Mouse (Mus musculus): ENCODE measurements around the gene Nadsyn1. TPM values are rescaled to one million over a fixed set of nuclear protein-coding genes. Genes with fewer than 3 reads are reported as not detected.

The Nadsyn1 gene
- total and polyA plus RNA-seq, 3 experiments = 7.4 to 10.0 TPM; not detected in 1

DNA sequence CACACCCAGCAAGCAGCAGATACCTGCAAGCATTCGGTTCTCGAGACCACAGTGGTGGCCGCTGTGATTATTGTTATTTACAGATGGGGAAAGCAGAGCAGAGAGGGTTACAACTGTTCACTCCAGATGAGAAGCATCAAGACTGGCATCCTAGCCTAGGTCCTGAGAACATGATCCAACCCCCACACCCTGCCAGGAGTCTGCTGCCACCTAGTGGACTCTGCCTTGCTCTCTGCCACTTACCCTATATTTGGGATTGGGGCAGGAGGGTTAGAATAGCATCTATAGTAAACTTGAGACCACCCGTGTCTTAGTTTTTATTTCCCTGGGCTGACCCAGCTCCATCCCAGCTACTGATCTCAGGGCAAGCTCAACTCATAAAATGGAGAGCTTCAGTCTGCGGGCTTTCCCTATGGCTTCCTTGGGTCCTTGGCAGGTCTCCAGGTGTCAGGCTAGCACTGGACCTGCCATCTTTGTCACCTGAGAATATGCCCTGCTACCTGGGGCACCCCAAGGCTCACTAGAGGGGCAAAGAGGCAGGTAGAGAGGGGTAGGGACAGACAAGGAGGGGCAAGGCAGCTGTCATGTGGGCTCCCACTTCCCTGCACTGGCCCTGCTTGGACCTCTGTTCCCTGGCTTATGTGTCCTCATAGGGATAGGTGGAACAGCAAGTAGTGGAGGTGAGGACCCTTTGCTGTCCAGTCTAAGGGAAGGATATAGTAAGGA, 68.5 kb downstream of the Nadsyn1 start:
- H3K27me3 ChIP-seq (ENCODE audit: control insufficient read depth in 1 of 2, insufficient read depth in 2 of 2, low read length in 2 of 2) = no peaks in the 10 kb centered on the region
- H3K4me1 ChIP-seq (ENCODE audit: control insufficient read depth in 1 of 2, insufficient read depth in 2 of 2, low read length in 2 of 2) = peaks cover 2 to 24% of the 10 kb centered on the region in 2 experiments; a peak in 3 of 4 replicates

DNA sequence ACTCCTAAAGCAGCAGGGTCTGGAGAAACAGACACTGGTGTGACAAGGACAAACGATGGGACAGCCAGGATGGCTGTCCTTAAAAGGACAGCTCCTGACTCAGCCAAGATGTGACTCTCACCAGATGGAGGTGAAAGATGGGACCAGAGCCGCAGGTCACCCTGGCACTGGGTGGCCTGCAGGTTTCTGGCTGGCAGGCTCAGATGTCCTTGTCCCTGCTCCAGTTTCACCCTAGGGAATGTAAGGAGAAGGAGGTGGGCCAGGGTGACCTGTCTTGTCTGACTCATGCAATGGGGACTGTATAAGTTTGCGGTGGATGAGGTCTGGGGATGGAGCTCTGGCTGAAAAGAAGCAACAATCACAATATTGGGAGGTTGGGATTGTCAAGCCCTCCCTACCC, 70.0 kb downstream of the Nadsyn1 start:
- no peak overlapping the region for H3K9ac ChIP-seq (ENCODE audit: control insufficient read depth, low read depth, low read length, poor library complexity, severe bottlenecking)
- H3K36me3 ChIP-seq (ENCODE audit: control insufficient read depth in 1 of 2, insufficient read depth in 2 of 2, low read length in 2 of 2) = peaks cover 0 to 6% of the 10 kb centered on the region in 2 experiments; a peak in 2 of 4 replicates
- H3K27me3 ChIP-seq (ENCODE audit: control insufficient read depth in 1 of 2, insufficient read depth in 2 of 2, low read length in 2 of 2) = no peaks in the 10 kb centered on the region
- no peak overlapping the region for H3K4me3 ChIP-seq (ENCODE audit: control insufficient read depth in 1 of 2, insufficient read depth in 1 of 2, low read depth in 2 of 2, low read length in 2 of 2)
- no peaks in the 10 kb centered on the region for H3K9me3 ChIP-seq (replicated peaks; ENCODE audit: insufficient read depth, low read length)
- DNase-seq (ENCODE audit: low read depth, low spot score) = no peak
- no peak overlapping the region for H3K27ac ChIP-seq (ENCODE audit: control insufficient read depth, low read depth, low read length)
- H3K4me1 ChIP-seq (ENCODE audit: control insufficient read depth in 1 of 2, insufficient read depth in 2 of 2, low read length in 2 of 2) = peaks cover 2 to 13% of the 10 kb centered on the region in 2 experiments; a peak in 3 of 4 replicates
- no peak for TF ChIP-seq HCFC1 (IDR thresholded peaks at IDR 0.05; ENCODE audit: low read depth, low read length)
- H3K79me2 ChIP-seq (ENCODE audit: control insufficient read depth, insufficient read depth, low read length, poor library complexity) = no peaks in the 10 kb centered on the region; the same call in 1 of the 2 replicates

More for the DNA sequence above, 68.5 kb downstream of the Nadsyn1 start:
- Histone ChIP-seq H3K27ac (ENCODE audit: control insufficient read depth, low read depth, low read length) (no peak overlapping the region), H3K4me3 (ENCODE audit: control insufficient read depth in 1 of 2, insufficient read depth in 1 of 2, low read depth in 2 of 2, low read length in 2 of 2) (no peak overlapping the region), H3K9me3 (replicated peaks; ENCODE audit: insufficient read depth, low read length) (no peaks in the 10 kb centered on the region), H3K36me3 (ENCODE audit: control insufficient read depth in 1 of 2, insufficient read depth in 2 of 2, low read length in 2 of 2) (peaks cover 0 to 12% of the 10 kb centered on the region in 2 experiments; a peak in 2 of 4 replicates), H3K9ac (ENCODE audit: control insufficient read depth, low read depth, low read length, poor library complexity, severe bottlenecking) (no peak overlapping the region), H3K79me2 (ENCODE audit: control insufficient read depth, insufficient read depth, low read length, poor library complexity) (no peaks in the 10 kb centered on the region; the same call in 1 of the 2 replicates)
- peak; percentile 72 for DNase-seq (ENCODE audit: low read depth, low spot score)
- TF ChIP-seq SMC3 (IDR thresholded peaks at IDR 0.05; ENCODE audit: low read depth, low read length) (peak; percentile 73), ZNF384 (IDR thresholded peaks at IDR 0.05; ENCODE audit: low read depth, low read length) (no peak), ZC3H11A (IDR thresholded peaks at IDR 0.05; ENCODE audit: low read depth, low read length) (peak; percentile 25; the same call in 1 of the 2 replicates), RAD21 (IDR thresholded peaks at IDR 0.05; ENCODE audit: low read depth, low read length) (peak; percentile 62), BHLHE40 (IDR thresholded peaks at IDR 0.05; ENCODE audit: borderline replicate concordance, low read depth, low read length) (0 out of 2 replicates have a peak, but pooled peaks have one; percentile 18), MAZ (IDR thresholded peaks at IDR 0.05; ENCODE audit: low read depth, low read length) (0 out of 2 replicates have a peak, but pooled peaks have one; percentile 53), ETS1 (IDR thresholded peaks at IDR 0.05; ENCODE audit: low read depth, low read length) (no peak), SIN3A (IDR thresholded peaks at IDR 0.05; ENCODE audit: low read length) (0 out of 2 replicates have a peak, but pooled peaks have one; percentile 46), CTCF (IDR thresholded peaks at IDR 0.05 in 2 of 3, conservative IDR thresholded peaks at IDR 0.05 in 1 of 3; ENCODE audit: control insufficient read depth in 1 of 3, insufficient read depth in 1 of 3, low read depth in 2 of 3, low read length in 3 of 3, poor library complexity in 1 of 3, severe bottlenecking in 1 of 3) (peak; percentile 90 to 91 (median 91))

GRCm38 (mm10) chr7:143752056-143752455, 70.6 kb downstream of the Nadsyn1 start:
- Histone ChIP-seq H3K79me2 (ENCODE audit: control insufficient read depth, insufficient read depth, low read length, poor library complexity) (no peaks in the 10 kb centered on the region; the same call in 1 of the 2 replicates), H3K27ac (ENCODE audit: control insufficient read depth, low read depth, low read length) (no peak overlapping the region), H3K4me3 (ENCODE audit: control insufficient read depth in 1 of 2, insufficient read depth in 1 of 2, low read depth in 2 of 2, low read length in 2 of 2) (no peak overlapping the region), H3K27me3 (ENCODE audit: control insufficient read depth in 1 of 2, insufficient read depth in 2 of 2, low read length in 2 of 2) (no peaks in the 10 kb centered on the region), H3K4me1 (ENCODE audit: control insufficient read depth in 1 of 2, insufficient read depth in 2 of 2, low read length in 2 of 2) (peaks cover 2 to 11% of the 10 kb centered on the region in 2 experiments; a peak in 3 of 4 replicates), H3K9ac (ENCODE audit: control insufficient read depth, low read depth, low read length, poor library complexity, severe bottlenecking) (no peak overlapping the region), H3K36me3 (ENCODE audit: control insufficient read depth in 1 of 2, insufficient read depth in 2 of 2, low read length in 2 of 2) (peaks cover 0 to 5% of the 10 kb centered on the region in 2 experiments; a peak in 1 of 4 replicates), H3K9me3 (replicated peaks; ENCODE audit: insufficient read depth, low read length) (no peaks in the 10 kb centered on the region)
- no peak for DNase-seq (ENCODE audit: low read depth, low spot score)
- TF ChIP-seq GATA1 (IDR thresholded peaks at IDR 0.05; ENCODE audit: low read depth, low read length) (no peak), ZMIZ1 (IDR thresholded peaks at IDR 0.05; ENCODE audit: low read depth, low read length) (no peak), EP300 (IDR thresholded peaks at IDR 0.05; ENCODE audit: low read depth in 1 of 2, low read length in 2 of 2) (no peak), CHD2 (IDR thresholded peaks at IDR 0.05; ENCODE audit: low read length) (no peak), RCOR1 (IDR thresholded peaks at IDR 0.05; ENCODE audit: low read depth, low read length) (no peak), ZNF384 (IDR thresholded peaks at IDR 0.05; ENCODE audit: low read depth, low read length) (no peak), POLR2AphosphoS5 (IDR thresholded peaks at IDR 0.05; ENCODE audit: borderline replicate concordance, low read depth, low read length) (no peak), USF2 (IDR thresholded peaks at IDR 0.05; ENCODE audit: borderline replicate concordance in 1 of 2, insufficient read depth in 1 of 2, low read depth in 1 of 2, low read length in 2 of 2) (no peak), ZC3H11A (IDR thresholded peaks at IDR 0.05; ENCODE audit: low read depth, low read length) (no peak), NELFE (IDR thresholded peaks at IDR 0.05; ENCODE audit: low read depth, low read length) (no peak), SMC3 (IDR thresholded peaks at IDR 0.05; ENCODE audit: low read depth, low read length) (no peak), JUND (IDR thresholded peaks at IDR 0.05; ENCODE audit: low read depth, low read length) (no peak), UBTF (IDR thresholded peaks at IDR 0.05; ENCODE audit: borderline replicate concordance, insufficient read depth, low read depth, low read length) (no peak), ZKSCAN1 (IDR thresholded peaks at IDR 0.05; ENCODE audit: low read depth, low read length) (no peak), NRF1 (IDR thresholded peaks at IDR 0.05; ENCODE audit: insufficient read depth, low read depth, low read length, poor library complexity, severe bottlenecking) (no peak), MXI1 (IDR thresholded peaks at IDR 0.05; ENCODE audit: low read depth, low read length) (no peak)

All from MEL (cell line).